Mouse (Mus musculus) bone marrow macrophage, adult 2 months (primary cell): ENCODE results near the gene Pidd1.

Experiments used
- CTCF ChIP-seq: IDR thresholded peaks from 2 replicates; pipeline ENCODE4 v1.5.1; 2012; ENCODE audit warnings: low read depth, mild to moderate bottlenecking, low read length, moderate library complexity
- POLR2A ChIP-seq: IDR thresholded peaks from 2 replicates; pipeline ENCODE4 v1.6.1; 2012; ENCODE audit warnings: mild to moderate bottlenecking, low read depth, low read length, borderline replicate concordance

DNA sequence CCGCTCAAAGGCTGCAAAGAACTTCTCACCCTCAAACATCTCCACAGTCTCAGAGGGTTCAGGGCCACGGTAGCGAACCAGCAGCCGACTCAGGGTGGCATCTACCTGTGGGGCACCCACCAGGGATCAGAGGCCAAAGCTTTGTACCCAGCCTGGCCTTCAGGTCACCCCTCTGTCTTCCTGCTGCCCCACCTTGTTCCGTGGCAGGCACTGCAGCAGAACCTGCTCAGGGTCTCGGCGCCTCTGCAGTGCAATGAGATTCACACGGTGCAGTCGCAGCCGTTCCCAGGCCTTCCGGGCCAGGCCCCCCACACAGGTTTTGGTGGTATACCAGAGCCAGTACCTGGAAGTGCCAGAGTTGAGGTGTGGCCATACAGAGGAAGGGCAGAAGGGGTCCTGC is 4.0 kb downstream of the Pidd1 start:
- TF ChIP-seq CTCF (no peak), POLR2A (no peak)
